Mouse (Mus musculus) myocyte (in vitro differentiated cells): ENCODE results near the gene Itm2b. TPM values are rescaled to one million over a fixed set of nuclear protein-coding genes. Genes with fewer than 3 reads are reported as not detected.
A peak's percentile ranks its signal among the peaks of the same experiment; 100 is the strongest.

Experiments
- H3K27me3 ChIP-seq: one replicate; pipeline ENCODE4 v1.6.1; 2011; ENCODE audit not compliant: control insufficient read depth, insufficient read depth, insufficient read length
- H3K36me3 ChIP-seq: one replicate; pipeline ENCODE4 v1.6.1; 2011; ENCODE audit not compliant: control insufficient read depth, insufficient read depth
- H3K4me2 ChIP-seq: one replicate; pipeline ENCODE4 v1.6.1; 2011; ENCODE audit warnings: low read depth, control low read depth
- H3K4me3 ChIP-seq: one replicate; pipeline ENCODE4 v1.5.1; 2011; ENCODE audit warnings: mild to moderate bottlenecking, control low read depth, moderate library complexity
- H3K79me2 ChIP-seq: one replicate; pipeline ENCODE4 v1.6.1; 2011; ENCODE audit not compliant: control insufficient read depth, insufficient read depth
- H3ac ChIP-seq: one replicate; pipeline ENCODE4 v1.6.1; 2011; ENCODE audit not compliant: control insufficient read depth, insufficient read length
- CEBPB ChIP-seq: IDR thresholded peaks from 2 replicates; pipeline ENCODE4 v1.6.1; 2011; ENCODE audit warnings: mild to moderate bottlenecking, moderate library complexity; ENCODE audit not compliant: poor library complexity, insufficient read depth, severe bottlenecking
- E2F4 ChIP-seq: IDR thresholded peaks from one replicate; pipeline ENCODE4 v1.6.1; 2011; ENCODE audit warnings: mild to moderate bottlenecking, control low read depth, moderate library complexity; ENCODE audit not compliant: insufficient read depth
- MAX ChIP-seq: IDR thresholded peaks from one replicate; pipeline ENCODE4 v1.6.1; 2011; ENCODE audit warnings: low read depth, mild to moderate bottlenecking, control low read depth
- MYOD1 ChIP-seq, 3 experiments: IDR thresholded peaks; one replicate each; pipeline ENCODE4 v1.6.1; 2011; ENCODE audit warnings: control low read depth in 2 of 3, low read depth in 2 of 3, mild to moderate bottlenecking in 2 of 3, moderate library complexity in 1 of 3; ENCODE audit not compliant: insufficient read length in 2 of 3, control insufficient read depth in 1 of 3
- MYOG ChIP-seq, 3 experiments: IDR thresholded peaks; one replicate each; pipeline ENCODE4 v1.6.1; 2011; ENCODE audit warnings: control low read depth in 2 of 3, low read depth in 2 of 3, mild to moderate bottlenecking in 2 of 3; ENCODE audit not compliant: insufficient read length in 2 of 3, control insufficient read depth in 1 of 3, insufficient read depth in 1 of 3
- POLR2A ChIP-seq: IDR thresholded peaks from one replicate; pipeline ENCODE4 v1.6.1; 2011; ENCODE audit warnings: low read depth, mild to moderate bottlenecking, control low read depth, moderate library complexity; ENCODE audit not compliant: insufficient read length
- POLR2AphosphoS2 ChIP-seq: IDR thresholded peaks from one replicate; pipeline ENCODE4 v1.6.1; 2011; ENCODE audit warnings: low read depth, control low read depth; ENCODE audit not compliant: insufficient read length
- REST ChIP-seq: IDR thresholded peaks from one replicate; pipeline ENCODE4 v1.6.1; 2011; ENCODE audit warnings: mild to moderate bottlenecking, control low read depth, moderate library complexity; ENCODE audit not compliant: insufficient read depth, insufficient read length
- SRF ChIP-seq: IDR thresholded peaks from one replicate; pipeline ENCODE4 v1.6.1; 2011; ENCODE audit warnings: low read depth; ENCODE audit not compliant: control insufficient read depth, insufficient read length
- TCF12 ChIP-seq: IDR thresholded peaks from one replicate; pipeline ENCODE4 v1.6.1; 2011; ENCODE audit warnings: mild to moderate bottlenecking, control low read depth; ENCODE audit not compliant: poor library complexity, insufficient read depth, severe bottlenecking
- TCF3 ChIP-seq: IDR thresholded peaks from one replicate; pipeline ENCODE4 v1.6.1; 2011; ENCODE audit warnings: low read depth, control low read depth; ENCODE audit not compliant: insufficient read length
- USF1 ChIP-seq: IDR thresholded peaks from one replicate; pipeline ENCODE4 v1.6.1; 2011; ENCODE audit warnings: low read depth, mild to moderate bottlenecking, control low read depth, moderate library complexity
- polyA plus RNA-seq: library from polyadenylated mRNA; unstranded; fragments of >200 nt; fragmentation: generic; extraction: Trizol; gene quantifications from one replicate; pipeline ENCODE4 v1.2.1, GENCODE M21; 2012; ENCODE audit warnings: missing spikeins

The Itm2b gene
- polyA plus RNA-seq, 1 experiment, result 530 TPM

GRCm38 (mm10) chr14:73322142-73322541, 62.9 kb downstream of the Itm2b start:
- H3K36me3 ChIP-seq, result no peaks in the 10 kb centered on the region
- TF ChIP-seq MYOD1 (IDR thresholded peaks at IDR 0.05; ENCODE audit: control insufficient read depth in 1 of 3, insufficient read length in 2 of 3, low read depth in 2 of 3), result no peak
- TF ChIP-seq TCF12, result no peak
- TF ChIP-seq MYOG (IDR thresholded peaks at IDR 0.05; ENCODE audit: control insufficient read depth in 1 of 3, insufficient read depth in 1 of 3, insufficient read length in 2 of 3, low read depth in 2 of 3), result no peak
- no peak for TF ChIP-seq TCF3
- no peak overlapping the region for H3ac ChIP-seq
- H3K4me3 ChIP-seq, result no peak overlapping the region
- no peaks in the 10 kb centered on the region for H3K27me3 ChIP-seq
- H3K79me2 ChIP-seq, result peaks cover 37% of the 10 kb centered on the region
- H3K4me2 ChIP-seq, result no peak overlapping the region

DNA sequence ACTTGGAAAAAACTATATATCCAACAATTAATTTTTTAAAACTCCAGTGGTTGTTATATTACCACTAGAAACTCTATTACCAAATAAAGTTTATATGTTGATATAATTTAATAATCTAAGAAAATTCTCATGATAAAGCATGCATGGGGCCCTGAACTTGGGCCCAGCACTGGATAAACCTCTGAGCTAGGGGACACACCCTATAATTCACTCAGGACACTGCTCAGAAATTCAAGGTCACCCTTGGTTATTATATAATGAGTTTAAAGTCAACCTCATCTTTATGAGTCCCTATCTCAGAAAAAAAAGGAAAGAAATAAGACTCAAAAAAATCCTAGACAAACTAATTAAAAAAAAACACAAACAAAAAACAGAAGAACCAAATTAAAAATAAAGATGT, 68.2 kb downstream of the Itm2b start:
- H3K4me3 ChIP-seq, result no peak overlapping the region
- TF ChIP-seq REST (no peak), MYOD1 (IDR thresholded peaks at IDR 0.05; ENCODE audit: control insufficient read depth in 1 of 3, insufficient read length in 2 of 3, low read depth in 2 of 3) (no peak)
- H3ac ChIP-seq, result no peak overlapping the region

GRCm38 (mm10) chr14:73313864-73314263, 71.2 kb downstream of the Itm2b start:
- TF ChIP-seq POLR2AphosphoS2, result no peak
- peak; percentile 82 for TF ChIP-seq TCF12
- peak in 1 of 3 experiments; percentile 73 for TF ChIP-seq MYOG (IDR thresholded peaks at IDR 0.05; ENCODE audit: control insufficient read depth in 1 of 3, insufficient read depth in 1 of 3, insufficient read length in 2 of 3, low read depth in 2 of 3)
- TF ChIP-seq CEBPB, result no peak
- peak; percentile 33 to 78 (median 76) for TF ChIP-seq MYOD1 (IDR thresholded peaks at IDR 0.05; ENCODE audit: control insufficient read depth in 1 of 3, insufficient read length in 2 of 3, low read depth in 2 of 3)
- TF ChIP-seq POLR2A, result no peak
- TF ChIP-seq SRF, result no peak
- TF ChIP-seq E2F4, result no peak
- no peak for TF ChIP-seq USF1
- TF ChIP-seq REST, result no peak
- no peak for TF ChIP-seq MAX
- TF ChIP-seq TCF3, result peak; percentile 71
- peaks cover 49% of the 10 kb centered on the region for H3K79me2 ChIP-seq
- H3ac ChIP-seq, result no peak overlapping the region
- no peaks in the 10 kb centered on the region for H3K36me3 ChIP-seq
- no peak overlapping the region for H3K4me3 ChIP-seq
- H3K4me2 ChIP-seq, result peak overlapping the region; percentile 55
- no peaks in the 10 kb centered on the region for H3K27me3 ChIP-seq

More for the DNA sequence above, 68.2 kb downstream of the Itm2b start:
- Histone ChIP-seq H3K4me2 (no peak overlapping the region), H3K36me3 (no peaks in the 10 kb centered on the region), H3K79me2 (peaks cover 45% of the 10 kb centered on the region), H3K27me3 (no peaks in the 10 kb centered on the region)

DNA sequence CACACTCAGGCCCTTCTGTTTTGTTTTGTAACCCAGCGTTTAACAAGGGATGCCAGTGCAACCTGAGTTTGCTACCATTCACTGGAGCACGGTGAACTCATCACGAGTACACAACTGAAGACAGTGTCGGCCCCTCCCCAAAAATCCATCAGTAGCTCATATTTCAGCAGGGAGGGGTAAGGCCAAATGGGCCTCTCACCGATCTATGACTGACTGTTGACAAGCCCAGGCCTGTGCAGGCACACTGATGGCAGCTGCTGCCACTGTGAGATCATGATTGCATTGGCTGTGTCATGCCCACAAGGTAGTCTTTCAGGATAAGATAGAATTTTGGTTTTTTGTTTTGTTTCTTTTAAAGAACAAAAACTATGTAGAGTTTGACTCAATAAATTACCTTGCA, 71.7 kb downstream of the Itm2b start:
- H3K4me2 ChIP-seq, result peak overlapping the region; percentile 55
- H3K79me2 ChIP-seq, result peaks cover 47% of the 10 kb centered on the region
- no peaks in the 10 kb centered on the region for H3K27me3 ChIP-seq
- TF ChIP-seq POLR2AphosphoS2 (no peak), TCF3 (peak; percentile 78), MYOD1 (IDR thresholded peaks at IDR 0.05; ENCODE audit: control insufficient read depth in 1 of 3, insufficient read length in 2 of 3, low read depth in 2 of 3) (peak; percentile 70 to 97 (median 93)), E2F4 (no peak), MAX (no peak), MYOG (IDR thresholded peaks at IDR 0.05; ENCODE audit: control insufficient read depth in 1 of 3, insufficient read depth in 1 of 3, insufficient read length in 2 of 3, low read depth in 2 of 3) (peak; percentile 89 to 97 (median 94)), SRF (no peak), CEBPB (no peak), TCF12 (peak; percentile 66), USF1 (no peak), REST (no peak), POLR2A (no peak)
- no peak overlapping the region for H3ac ChIP-seq
- H3K36me3 ChIP-seq, result no peaks in the 10 kb centered on the region
- H3K4me3 ChIP-seq, result no peak overlapping the region

DNA sequence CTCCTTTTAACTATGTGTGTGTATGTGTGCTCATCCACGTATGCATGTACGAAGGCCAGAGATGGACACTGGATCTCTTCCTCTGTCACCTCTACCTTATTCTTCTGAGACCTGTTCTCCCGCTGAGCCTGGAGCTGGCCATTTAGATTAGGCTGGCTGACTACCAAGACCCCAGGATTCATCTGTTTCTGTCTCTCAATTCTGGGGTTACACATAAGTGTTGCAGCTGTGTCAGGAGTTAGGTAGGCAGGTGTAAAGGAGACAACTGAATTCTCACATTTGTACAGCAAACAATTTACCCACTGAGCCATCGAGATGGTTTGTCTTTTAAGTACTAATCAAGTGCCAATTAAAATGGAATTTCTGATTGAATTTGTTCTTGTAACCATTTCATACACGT, 72.2 kb downstream of the Itm2b start:
- no peaks in the 10 kb centered on the region for H3K27me3 ChIP-seq

More for the DNA sequence above, 72.2 kb downstream of the Itm2b start:
- no peak overlapping the region for H3ac ChIP-seq
- peaks cover 47% of the 10 kb centered on the region for H3K79me2 ChIP-seq
- peak overlapping the region; percentile 55 for H3K4me2 ChIP-seq
- no peaks in the 10 kb centered on the region for H3K36me3 ChIP-seq
- H3K4me3 ChIP-seq, result no peak overlapping the region
- no peak for TF ChIP-seq CEBPB
- TF ChIP-seq POLR2A, result no peak
- no peak for TF ChIP-seq MAX
- peak in 2 of 3 experiments; percentile 65 for TF ChIP-seq MYOD1 (IDR thresholded peaks at IDR 0.05; ENCODE audit: control insufficient read depth in 1 of 3, insufficient read length in 2 of 3, low read depth in 2 of 3)
- no peak for TF ChIP-seq TCF12

Other genes starting within 250 kb of the Itm2b start
- 0.59 TPM for gene Lpar6, start 147.4 kb downstream of the Itm2b start, polyA plus RNA-seq
- 14.2 TPM for gene Rb1, start 59.5 kb downstream of the Itm2b start, polyA plus RNA-seq
- 18.9 TPM for gene Med4, start 124.7 kb upstream of the Itm2b start, polyA plus RNA-seq
- 59.5 TPM for gene Sucla2, start 140.0 kb upstream of the Itm2b start, polyA plus RNA-seq
- gene Nudt15, start 163.0 kb upstream of the Itm2b start, polyA plus RNA-seq, result 2.0 TPM